Mouse (Mus musculus) cerebellum, adult 2 months (tissue): Measurements from ENCODE around the gene Tnik.

Experiments
- CTCF ChIP-seq: fragments of 200-500 bp; IDR thresholded peaks from 2 replicates; pipeline ENCODE4 v1.5.1; 2011; ENCODE audit warnings: low read depth, mild to moderate bottlenecking, control low read depth, low read length, moderate library complexity, borderline replicate concordance; ENCODE audit not compliant: insufficient read depth
- POLR2A ChIP-seq: fragments of 200-500 bp; IDR thresholded peaks from 2 replicates; pipeline ENCODE4 v1.6.1; 2011; ENCODE audit warnings: low read length, control low read depth, borderline replicate concordance; ENCODE audit not compliant: insufficient read depth

GRCm38 (mm10) chr3:28437429-28437828 lies 174.4 kb downstream of the Tnik start:
- TF ChIP-seq CTCF (no peak), POLR2A (no peak)
